Mouse (Mus musculus) C2C12 (cell line): ENCODE results near the gene Spag5. TPM values are rescaled to one million over a fixed set of nuclear protein-coding genes. Genes with fewer than 3 reads are reported as not detected.
A peak's percentile ranks its signal among the peaks of the same experiment; 100 is the strongest.

ENCODE experiments used
- H3K27me3 ChIP-seq: one replicate; pipeline ENCODE4 v1.6.1; 2011; ENCODE audit not compliant: control insufficient read depth, insufficient read depth, insufficient read length
- H3K36me3 ChIP-seq: one replicate; pipeline ENCODE4 v1.6.1; 2011; ENCODE audit not compliant: control insufficient read depth, insufficient read depth
- H3K4me3 ChIP-seq: one replicate; pipeline ENCODE4 v1.5.1; 2011; ENCODE audit warnings: mild to moderate bottlenecking, control low read depth; ENCODE audit not compliant: poor library complexity, insufficient read depth, severe bottlenecking
- H3K79me2 ChIP-seq: one replicate; pipeline ENCODE4 v1.6.1; 2011; ENCODE audit not compliant: control insufficient read depth, insufficient read depth
- H3K79me3 ChIP-seq: one replicate; pipeline ENCODE4 v1.6.1; 2011; ENCODE audit warnings: low read depth, control low read depth
- H3ac ChIP-seq: one replicate; pipeline ENCODE3; 2011; ENCODE audit warnings: low read depth; ENCODE audit not compliant: control insufficient read depth, insufficient read length
- CEBPB ChIP-seq: IDR thresholded peaks from one replicate; pipeline ENCODE4 v1.6.1; 2011; ENCODE audit warnings: low read depth, mild to moderate bottlenecking, control low read depth, moderate library complexity
- CTCF ChIP-seq: IDR thresholded peaks from one replicate; pipeline ENCODE4 v1.5.1; 2011; ENCODE audit not compliant: control insufficient read depth, insufficient read depth, insufficient read length
- FOSL1 ChIP-seq: IDR thresholded peaks from one replicate; pipeline ENCODE4 v1.8.0; 2011; ENCODE audit warnings: mild to moderate bottlenecking, low read length; ENCODE audit not compliant: poor library complexity, insufficient read depth, severe bottlenecking
- MAX ChIP-seq: IDR thresholded peaks from one replicate; pipeline ENCODE4 v1.6.1; 2011; ENCODE audit warnings: mild to moderate bottlenecking, control low read depth
- MYOD1 ChIP-seq: IDR thresholded peaks from one replicate; pipeline ENCODE4 v1.6.1; 2011; ENCODE audit warnings: low read depth; ENCODE audit not compliant: control insufficient read depth, insufficient read length
- MYOG ChIP-seq: IDR thresholded peaks from one replicate; pipeline ENCODE4 v1.6.1; 2011; ENCODE audit not compliant: control insufficient read depth, insufficient read length; ENCODE audit errors: extremely low read depth
- USF1 ChIP-seq: IDR thresholded peaks from one replicate; pipeline ENCODE4 v1.6.1; 2011; ENCODE audit warnings: low read depth, mild to moderate bottlenecking, control low read depth, moderate library complexity
- polyA plus RNA-seq: library from polyadenylated mRNA; unstranded; fragments of >200 nt; fragmentation: generic; extraction: Trizol; gene quantifications from one replicate; pipeline ENCODE4 v1.2.1, GENCODE M21; 2012; ENCODE audit warnings: missing spikeins

Spag5 gene
- polyA plus RNA-seq, 1 experiment, result 33.1 TPM

- H3K79me2 ChIP-seq, result no peaks in the 10 kb centered on the region
- H3K27me3 ChIP-seq, result no peaks in the 10 kb centered on the region
- H3ac ChIP-seq, result no peak overlapping the region
- TF ChIP-seq CEBPB (no peak), FOSL1 (no peak), MYOD1 (no peak), CTCF (no peak), MAX (no peak), USF1 (no peak), MYOG (no peak)
- H3K4me3 ChIP-seq, result no peak overlapping the region
- H3K79me3 ChIP-seq, result no peaks in the 10 kb centered on the region
- peaks cover 49% of the 10 kb centered on the region for H3K36me3 ChIP-seq
These were observed 6.7 kb upstream of the Spag5 start for GRCm38 (mm10) chr11:78294585-78294984.

- Histone ChIP-seq H3K36me3 (peaks cover 28% of the 10 kb centered on the region), H3K79me3 (peaks cover 34% of the 10 kb centered on the region), H3ac (peak overlapping the region; percentile 32), H3K4me3 (peak overlapping the region; percentile 70), H3K27me3 (no peaks in the 10 kb centered on the region), H3K79me2 (peaks cover 45% of the 10 kb centered on the region)
- TF ChIP-seq CTCF (no peak), MAX (no peak), USF1 (no peak), MYOD1 (no peak), FOSL1 (no peak)
These were observed 412 bp upstream of the Spag5 start for GRCm38 (mm10) chr11:78300917-78301316.

DNA sequence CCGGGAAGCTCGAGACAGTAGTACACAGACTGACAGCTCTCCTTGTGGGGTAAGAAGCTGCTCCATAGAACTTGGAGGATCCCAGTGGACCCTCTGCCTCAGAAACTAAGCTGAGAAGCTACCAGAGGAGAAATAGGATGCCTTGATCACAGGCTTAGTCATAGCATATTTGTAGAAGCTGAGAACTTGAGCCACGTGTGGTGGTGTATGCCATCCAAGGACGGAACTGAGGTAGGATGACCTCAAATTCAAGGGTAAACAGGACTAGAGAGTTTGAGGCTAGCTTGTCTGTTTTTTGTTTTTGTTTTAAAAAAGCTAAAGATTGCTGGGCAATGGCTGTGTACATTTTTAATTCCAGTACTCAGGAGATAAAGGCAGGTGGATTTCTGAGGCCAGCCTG is 3.9 kb downstream of the Spag5 start:
- Histone ChIP-seq H3K79me2 (peaks cover 84% of the 10 kb centered on the region), H3K4me3 (no peak overlapping the region), H3K79me3 (peaks cover 55% of the 10 kb centered on the region), H3K36me3 (peaks cover 69% of the 10 kb centered on the region), H3ac (no peak overlapping the region), H3K27me3 (no peaks in the 10 kb centered on the region)
- TF ChIP-seq CEBPB (no peak), MYOD1 (no peak), FOSL1 (no peak), USF1 (no peak), MAX (no peak), CTCF (no peak), MYOG (no peak)

DNA sequence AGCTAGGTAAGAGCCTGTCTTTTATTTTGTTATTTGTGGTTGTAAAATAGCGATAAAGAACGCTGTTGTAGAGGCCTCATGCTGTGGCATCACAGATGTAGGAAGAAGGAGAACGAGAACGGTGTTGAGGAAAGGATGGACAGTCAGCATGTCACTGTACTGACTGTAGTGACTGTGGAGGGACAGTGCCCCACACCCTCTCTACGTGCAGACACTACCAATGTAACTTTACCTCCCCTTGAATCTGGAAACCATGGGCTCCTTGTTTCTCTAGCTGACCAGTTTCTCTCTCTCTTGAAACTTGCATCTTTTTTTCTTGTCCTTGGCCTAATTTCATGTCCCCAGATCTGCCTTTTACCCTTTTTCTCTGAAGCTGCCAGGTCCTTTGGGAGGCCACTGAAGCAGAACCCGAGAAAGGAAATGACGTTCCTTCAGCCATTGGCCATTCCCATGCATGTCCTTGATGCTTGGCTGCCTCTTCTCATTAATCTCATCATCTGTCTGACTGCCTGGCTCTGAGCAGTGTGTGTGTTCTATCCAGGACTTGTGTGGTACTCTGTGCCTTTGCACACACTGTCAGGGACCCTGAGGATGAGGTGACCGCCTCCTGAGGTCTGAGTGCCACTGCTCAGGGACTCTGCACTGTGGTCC is 9.7 kb downstream of the Spag5 start:
- no peak overlapping the region for H3K4me3 ChIP-seq
- peaks cover 93% of the 10 kb centered on the region for H3K36me3 ChIP-seq
- no peak overlapping the region for H3ac ChIP-seq
- H3K27me3 ChIP-seq, result no peaks in the 10 kb centered on the region
- no peak for TF ChIP-seq USF1
- TF ChIP-seq FOSL1, result no peak
- no peak for TF ChIP-seq CEBPB
- no peak for TF ChIP-seq CTCF
- no peak for TF ChIP-seq MYOD1
- no peak for TF ChIP-seq MAX
- no peak for TF ChIP-seq MYOG
- H3K79me3 ChIP-seq, result peaks cover 21% of the 10 kb centered on the region
- H3K79me2 ChIP-seq, result peaks cover 38% of the 10 kb centered on the region

DNA sequence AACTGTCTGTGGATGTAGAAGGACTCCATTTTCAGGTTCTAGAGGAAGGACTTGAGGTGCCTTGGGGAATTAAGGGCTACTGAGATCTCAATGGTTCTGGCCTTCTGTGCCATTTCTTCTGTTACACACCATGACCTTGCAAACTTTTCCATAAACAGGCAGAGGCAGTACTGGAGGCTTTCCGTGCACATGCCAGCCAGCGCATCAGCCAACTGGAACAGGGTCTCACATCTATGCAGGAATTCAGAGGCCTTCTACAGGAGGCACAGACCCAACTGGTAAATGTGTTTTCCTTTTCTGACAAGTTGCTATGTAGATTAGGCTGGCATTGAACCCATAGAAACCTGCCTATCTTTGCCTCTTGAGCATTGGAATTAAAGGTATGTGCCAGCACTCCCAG is 12.3 kb downstream of the Spag5 start:
- no peak overlapping the region for H3K4me3 ChIP-seq
- peaks cover 12% of the 10 kb centered on the region for H3K79me2 ChIP-seq
- no peaks in the 10 kb centered on the region for H3K27me3 ChIP-seq
- H3ac ChIP-seq, result no peak overlapping the region
- H3K36me3 ChIP-seq, result peaks cover 95% of the 10 kb centered on the region
- no peak for TF ChIP-seq USF1
- no peak for TF ChIP-seq FOSL1
- H3K79me3 ChIP-seq, result peaks cover 4% of the 10 kb centered on the region

DNA sequence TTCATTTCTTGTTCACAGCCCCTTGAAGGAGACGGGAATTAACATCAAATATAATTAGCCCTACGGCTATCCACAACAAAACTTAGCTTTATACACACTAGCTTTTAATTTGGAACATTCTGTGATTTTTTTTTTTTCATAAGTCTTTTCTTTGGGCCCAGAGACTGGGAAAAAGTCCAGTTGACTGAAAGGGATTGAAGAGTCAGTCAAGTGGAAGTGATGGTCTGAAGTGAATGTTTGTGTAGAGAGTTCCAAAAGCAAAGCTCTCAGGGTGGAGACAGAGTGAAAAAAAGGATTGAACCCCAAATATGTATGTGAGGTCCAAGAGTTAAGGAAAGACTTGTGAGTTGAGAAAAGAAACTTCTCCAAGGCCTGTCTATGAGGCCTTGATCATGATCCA is 17.1 kb downstream of the Spag5 start:
- no peaks in the 10 kb centered on the region for H3K79me2 ChIP-seq
- no peak for TF ChIP-seq CTCF
- TF ChIP-seq MYOD1, result no peak
- TF ChIP-seq MAX, result no peak
- no peak for TF ChIP-seq USF1
- no peak for TF ChIP-seq MYOG
- TF ChIP-seq FOSL1, result no peak
- no peak for TF ChIP-seq CEBPB
- H3K36me3 ChIP-seq, result peaks cover 92% of the 10 kb centered on the region
- no peak overlapping the region for H3ac ChIP-seq
- no peak overlapping the region for H3K4me3 ChIP-seq
- H3K27me3 ChIP-seq, result no peaks in the 10 kb centered on the region
- no peaks in the 10 kb centered on the region for H3K79me3 ChIP-seq
